1 mouse cellular context compared by ENCODE assay signal in genomic region chr4:155973239-155973638, GRCm38 (mm10).
TF ChIP-seq lines count a peak whose summit lies in the region.

No protein-coding gene starts in this region.

TF ChIP-seq in MEL, 35 proteins besides CTCF, POLR2A, EP300 and RAD21:
- TF ChIP-seq KAT2A (conservative IDR thresholded peaks at IDR 0.05; ENCODE audit: low read depth, low read length) (no peak), MAFK (IDR thresholded peaks at IDR 0.05; ENCODE audit: borderline replicate concordance, low read depth, low read length) (no peak), MAZ (IDR thresholded peaks at IDR 0.05; ENCODE audit: low read depth, low read length) (no peak), SMC3 (IDR thresholded peaks at IDR 0.05; ENCODE audit: low read depth, low read length) (peak; percentile 22), ZC3H11A (IDR thresholded peaks at IDR 0.05; ENCODE audit: low read depth, low read length) (peak; percentile 19; the same call in 1 of the 2 replicates)
